ENCODE assay signal across 12 mouse cellular contexts in the genomic region with DNA sequence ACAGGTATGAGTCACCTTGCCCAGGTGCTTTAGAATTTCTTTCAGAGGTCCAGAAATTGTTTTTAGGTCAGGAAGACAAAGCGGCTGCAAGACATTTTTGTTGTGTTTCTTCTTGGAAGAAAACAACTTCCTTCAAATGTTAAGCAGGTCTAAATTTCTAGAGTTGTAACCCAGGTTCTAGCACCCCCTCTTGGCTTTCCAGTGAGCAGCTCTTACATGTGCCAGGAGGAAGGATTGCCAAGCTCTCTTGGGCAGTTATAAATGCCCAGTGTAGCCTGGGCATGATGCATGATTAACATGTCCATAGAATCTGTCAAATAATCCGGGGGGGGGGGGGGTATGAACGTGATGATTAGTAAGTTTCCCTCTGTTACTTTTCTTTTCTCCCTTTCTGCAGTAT. TPM values are rescaled to one million over a fixed set of nuclear protein-coding genes. Genes with fewer than 3 reads are reported as not detected.
DNase-seq lines count a peak whose midpoint lies in the region; ATAC-seq and TF ChIP-seq lines count a peak whose summit lies in the region.
"Had no signal": no experiment of that assay in that cellular context is flagged by ENCODE, and none has a peak within 500 bp of the region (broad histone marks: within the 10 kb centered on the region; RNA-seq: fewer than 3 reads in every experiment).

No protein-coding gene starts in this region.

- intact Hi-C loops in gastrocnemius, postnatal 36 days (cut with DNase I), result loop anchor here (2.0 kb wide), 1 partner anchor 52 kb away; no protein-coding TSS in a partner anchor

- H3K4me3 ChIP-seq in lung, embryonic 14.5 days (ENCODE audit: low read depth, low read length), result no peak overlapping the region
- H3K4me3 ChIP-seq in lung, adult 2 months (replicated peaks; ENCODE audit: extremely low read depth, low read depth, low read length), result no peak overlapping the region
- H3K4me3 ChIP-seq: embryonic facial prominence, embryonic 15.5 days; liver, embryonic 15.5 days; midbrain, embryonic 12.5 days had no signal

- ATAC-seq in lung, embryonic 14.5 days (ENCODE audit: insufficient read depth), result no peak

- H3K27ac ChIP-seq in lung, embryonic 14.5 days (ENCODE audit: low read depth), result no peak overlapping the region
- H3K27ac ChIP-seq: embryonic facial prominence, embryonic 15.5 days; liver, embryonic 15.5 days; midbrain, embryonic 12.5 days had no signal

- H3K4me1 ChIP-seq in lung, embryonic 14.5 days (ENCODE audit: insufficient read depth), result no peaks in the 10 kb centered on the region
- no peaks in the 10 kb centered on the region; the same call in 1 of the 2 replicates for H3K4me1 ChIP-seq in lung, adult 2 months (ENCODE audit: control insufficient read depth, insufficient read depth, low read length)
- H3K4me1 ChIP-seq: embryonic facial prominence, embryonic 15.5 days; liver, embryonic 15.5 days; midbrain, embryonic 12.5 days had no signal

- H3K4me2 ChIP-seq in lung, embryonic 14.5 days, result no peak overlapping the region
- H3K4me2 ChIP-seq: embryonic facial prominence, embryonic 15.5 days; liver, embryonic 15.5 days; midbrain, embryonic 12.5 days had no signal

- H3K9me3 ChIP-seq in lung, embryonic 14.5 days (ENCODE audit: low read depth, low read length), result no peaks in the 10 kb centered on the region
- H3K9me3 ChIP-seq: embryonic facial prominence, embryonic 15.5 days; liver, embryonic 15.5 days; midbrain, embryonic 12.5 days had no signal

- no peak overlapping the region for H3K9ac ChIP-seq in lung, embryonic 14.5 days
- H3K9ac ChIP-seq: embryonic facial prominence, embryonic 15.5 days; liver, embryonic 15.5 days; midbrain, embryonic 12.5 days had no signal

- TF ChIP-seq CTCF in lung, embryonic 14.5 days (IDR thresholded peaks at IDR 0.05; ENCODE audit: low read depth), result peak; percentile 48
- no peak for TF ChIP-seq CTCF in lung, adult 2 months (IDR thresholded peaks at IDR 0.05; ENCODE audit: insufficient read depth, low read length)

- no peaks in the 10 kb centered on the region for H3K36me3 ChIP-seq in lung, embryonic 14.5 days (ENCODE audit: insufficient read depth)
- H3K36me3 ChIP-seq: embryonic facial prominence, embryonic 15.5 days; liver, embryonic 15.5 days; midbrain, embryonic 12.5 days had no signal

- DNase-seq in heart, postnatal 4 days, result peak; percentile 50
- DNase-seq in heart, adult 8-10 months (ENCODE audit: low spot score), result no peak
- peak; percentile 70 for DNase-seq in lung, embryonic 14.5 days
- DNase-seq in lung, adult 2 months, result no peak
- DNase-seq in NIH3T3 (ENCODE audit: low read depth), result peak; percentile 75
- DNase-seq in lung, postnatal 36 days, result peak; percentile 71
- no peak for DNase-seq in urinary bladder, postnatal 4 days (ENCODE audit: low spot score in 2 of 2)
- DNase-seq in gastrocnemius, postnatal 36 days, result no peak
- DNase-seq: cerebellum, adult 9-11 months had no signal

- no peak for TF ChIP-seq POLR2A in lung, adult 2 months (IDR thresholded peaks at IDR 0.05; ENCODE audit: borderline replicate concordance, extremely low read depth, low read depth, low read length)

- 38% methylated on average over 3 of the region's 3 CpGs for WGBS in lung, embryonic 14.5 days
- WGBS in lung, adult 2 months, result 34% methylated on average over 3 of the region's 3 CpGs

- H3K27me3 ChIP-seq in lung, embryonic 14.5 days (ENCODE audit: insufficient read depth, low read length), result no peaks in the 10 kb centered on the region
- H3K27me3 ChIP-seq: embryonic facial prominence, embryonic 15.5 days; liver, embryonic 15.5 days; midbrain, embryonic 12.5 days had no signal

RNA-seq across cellular contexts. Expression of a gene that starts 12.0 kb away (rescaled TPM):
- total RNA-seq in heart, postnatal 4 days (2021), result 10 to 100 TPM; 57.5 to 58.5 TPM
- 10 to 100 TPM; 44.4 to 64.9 (median 51.3) TPM for total RNA-seq in heart, adult 8-10 months (2022)
- polyA plus RNA-seq in lung, embryonic 14.5 days (2014; fragmentation: Nextera tagmentation; extraction: Ambion mirVana), result 65.1 and 65.4 TPM in 2 replicates
- 395 and 450 TPM in 2 replicates for polyA plus RNA-seq in lung, adult 2 months (2012; rRNA removed)
- total RNA-seq in gastrocnemius, postnatal 36 days (2021), result 10 to 100 TPM; 15.3 to 22.5 TPM

RNA-seq across cellular contexts. Expression of a gene that starts 16.7 kb away (rescaled TPM):
- total RNA-seq in heart, postnatal 4 days (2021), result 10 to 100 TPM; 29.1 to 35.0 TPM
- 1 to 10 TPM; 2.9 to 9.8 (median 8.3) TPM for total RNA-seq in heart, adult 8-10 months (2022)
- polyA plus RNA-seq in lung, embryonic 14.5 days (2014; fragmentation: Nextera tagmentation; extraction: Ambion mirVana), result 31.9 and 35.4 TPM in 2 replicates
- polyA plus RNA-seq in lung, adult 2 months (2012; rRNA removed), result 34.6 and 87.6 TPM in 2 replicates
- 10 to 100 TPM in 1 of 2 experiments, 1 to 10 TPM in 1; 8.0 to 11.7 TPM for total RNA-seq in gastrocnemius, postnatal 36 days (2021)

RNA-seq across cellular contexts. Expression of a gene that starts 26.1 kb away (rescaled TPM):
- total RNA-seq in heart, postnatal 4 days (2021), result 1,000 to 10,000 TPM; 1,097 to 1,179 TPM
- total RNA-seq in heart, adult 8-10 months (2022), result 100 to 1,000 TPM; 691 to 822 (median 750) TPM
- 1,180 and 1,276 TPM in 2 replicates for polyA plus RNA-seq in lung, embryonic 14.5 days (2014; fragmentation: Nextera tagmentation; extraction: Ambion mirVana)
- 506 and 507 TPM in 2 replicates for polyA plus RNA-seq in lung, adult 2 months (2012; rRNA removed)
- total RNA-seq in gastrocnemius, postnatal 36 days (2021), result 100 to 1,000 TPM; 503 to 584 TPM

RNA-seq across cellular contexts. Expression of a gene that starts 26.1 kb away (rescaled TPM):
- 100 to 1,000 TPM; 423 to 447 TPM for total RNA-seq in heart, postnatal 4 days (2021)
- total RNA-seq in heart, adult 8-10 months (2022), result 100 to 1,000 TPM; 676 to 749 (median 700) TPM
- polyA plus RNA-seq in lung, embryonic 14.5 days (2014; fragmentation: Nextera tagmentation; extraction: Ambion mirVana), result 470 and 474 TPM in 2 replicates
- polyA plus RNA-seq in lung, adult 2 months (2012; rRNA removed), result 334 and 389 TPM in 2 replicates
- 100 to 1,000 TPM; 325 to 364 TPM for total RNA-seq in gastrocnemius, postnatal 36 days (2021)

RNA-seq across cellular contexts. Expression of a gene that starts 38.0 kb away (rescaled TPM):
- total RNA-seq in heart, postnatal 4 days (2021), result 100 to 1,000 TPM; 333 to 343 TPM
- 100 to 1,000 TPM; 248 to 275 (median 267) TPM for total RNA-seq in heart, adult 8-10 months (2022)
- 241 and 278 TPM in 2 replicates for polyA plus RNA-seq in lung, embryonic 14.5 days (2014; fragmentation: Nextera tagmentation; extraction: Ambion mirVana)
- polyA plus RNA-seq in lung, adult 2 months (2012; rRNA removed), result 389 and 406 TPM in 2 replicates
- total RNA-seq in gastrocnemius, postnatal 36 days (2021), result 100 to 1,000 TPM; 120 to 147 TPM

Comparison
In these comparisons a context has a peak if more than half of its experiments do, and no peak if none do; other contexts are left out.
1. DNase-seq: peak in heart, postnatal 4 days (single experiment), lung, embryonic 14.5 days (single experiment), NIH3T3 (single experiment) and lung, postnatal 36 days (single experiment); none in heart, adult 8-10 months (single experiment), lung, adult 2 months (single experiment), urinary bladder, postnatal 4 days (0 of 2) and gastrocnemius, postnatal 36 days (0 of 2).